Mouse (Mus musculus) brain, embryonic 14.5 days (tissue): ENCODE results near the gene Tulp4.

Experiments used
- CTCF ChIP-seq: fragments of 200-500 bp; IDR thresholded peaks from 2 replicates; pipeline ENCODE4 v1.5.1; 2012; ENCODE audit warnings: inconsistent platforms, mild to moderate bottlenecking, moderate library complexity, borderline replicate concordance; ENCODE audit not compliant: insufficient read depth, insufficient read length; ENCODE audit errors: extremely low read depth
- POLR2A ChIP-seq: fragments of 200-500 bp; IDR thresholded peaks from 2 replicates; pipeline ENCODE4 v1.6.1; 2012; ENCODE audit warnings: mild to moderate bottlenecking, inconsistent platforms, borderline replicate concordance; ENCODE audit not compliant: poor library complexity, insufficient read depth, insufficient read length, severe bottlenecking; ENCODE audit errors: extremely low read depth

- TF ChIP-seq CTCF, result no peak
- no peak for TF ChIP-seq POLR2A
These were observed 43.4 kb upstream of the Tulp4 start for GRCm38 (mm10) chr17:6062793-6063192.
